Mouse (Mus musculus): ENCODE data around the gene Wdr74. TPM values are rescaled to one million over a fixed set of nuclear protein-coding genes. Genes with fewer than 3 reads are reported as not detected.

The Wdr74 gene
- polyA plus RNA-seq, 1 experiment from 2014 or later = 97.4 TPM

DNA sequence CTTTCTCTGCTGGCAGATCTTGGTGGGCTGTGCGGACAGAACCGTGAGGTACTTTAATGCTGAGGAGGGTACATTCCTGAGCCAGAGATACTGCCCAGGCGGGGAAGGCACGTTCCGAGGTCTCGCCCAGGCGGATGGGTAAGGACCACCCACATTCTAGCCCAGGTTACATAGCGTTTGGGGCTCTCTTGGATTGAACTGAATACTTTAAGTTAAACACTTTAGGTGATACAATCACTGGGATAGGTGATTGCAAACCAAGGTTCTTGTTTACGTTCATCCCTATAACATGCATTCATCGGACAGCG, 487 bp downstream of the Wdr74 start:
- no peaks in the 10 kb centered on the region for H3K9me3 ChIP-seq
- peak overlapping the region; percentile 57 for H3K4me3 ChIP-seq
- peak overlapping the region; percentile 81 for H3K4me2 ChIP-seq (replicated peaks)
- peaks cover 33% of the 10 kb centered on the region for H3K36me3 ChIP-seq
- H3K9ac ChIP-seq (replicated peaks) = peak overlapping the region; percentile 64
- ATAC-seq (replicated peaks) = no peak
- H3K27ac ChIP-seq (replicated peaks) = peak overlapping the region; percentile 83
- peaks cover 26% of the 10 kb centered on the region for H3K4me1 ChIP-seq
- WGBS = 3% methylated on average over 11 of the region's 11 CpGs
- H3K27me3 ChIP-seq = no peaks in the 10 kb centered on the region

DNA sequence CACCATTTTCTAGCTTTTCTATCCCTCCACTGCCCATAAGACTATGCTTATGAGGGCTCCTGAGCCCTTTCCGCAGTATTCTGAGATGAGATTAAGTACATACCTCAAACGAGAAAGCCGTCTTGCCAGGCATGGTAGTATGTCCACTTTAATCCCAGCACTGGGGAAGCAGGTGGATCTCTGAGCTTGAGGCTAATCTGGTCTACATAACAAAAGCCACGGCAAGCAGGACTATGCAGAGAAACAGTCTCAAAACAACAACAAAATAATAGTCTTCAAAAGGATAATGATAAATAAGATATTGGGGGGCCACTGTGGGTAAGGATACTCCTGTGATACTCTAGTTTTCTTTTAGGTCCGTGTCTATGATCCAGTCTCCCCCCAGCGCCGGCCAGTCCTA, 3.3 kb downstream of the Wdr74 start:
- Histone ChIP-seq H3K9me3 (no peaks in the 10 kb centered on the region), H3K27ac (replicated peaks) (no peak overlapping the region), H3K4me3 (no peak overlapping the region), H3K9ac (replicated peaks) (no peak overlapping the region), H3K27me3 (no peaks in the 10 kb centered on the region), H3K4me1 (peaks cover 45% of the 10 kb centered on the region), H3K4me2 (replicated peaks) (no peak overlapping the region), H3K36me3 (peaks cover 40% of the 10 kb centered on the region)
- 92% methylated on average over 7 of the region's 7 CpGs for WGBS
- ATAC-seq (replicated peaks) = no peak

DNA sequence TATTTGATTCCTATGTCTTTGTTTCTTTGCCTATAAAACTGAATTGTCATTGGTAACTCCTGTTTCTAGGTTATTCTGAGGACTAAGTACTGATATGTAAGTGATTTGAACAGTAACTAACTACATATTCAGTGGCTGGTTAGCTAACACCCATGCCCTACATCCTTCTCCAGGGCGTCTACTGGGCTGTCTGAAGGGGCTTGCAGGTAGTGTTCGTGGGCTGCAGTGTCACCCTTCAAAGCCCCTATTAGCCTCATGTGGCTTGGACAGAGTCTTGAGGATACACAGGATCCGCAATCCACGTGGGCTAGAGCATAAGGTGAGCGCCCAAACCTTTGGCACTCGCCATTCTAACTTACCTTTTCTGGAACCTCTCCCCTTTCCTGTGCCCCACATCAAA, 4.0 kb downstream of the Wdr74 start:
- Histone ChIP-seq H3K4me3 (no peak overlapping the region), H3K36me3 (peaks cover 47% of the 10 kb centered on the region), H3K27me3 (no peaks in the 10 kb centered on the region), H3K4me2 (replicated peaks) (no peak overlapping the region), H3K4me1 (peaks cover 45% of the 10 kb centered on the region), H3K9me3 (no peaks in the 10 kb centered on the region), H3K27ac (replicated peaks) (no peak overlapping the region), H3K9ac (replicated peaks) (no peak overlapping the region)
- 92% methylated on average over 6 of the region's 6 CpGs for WGBS
- ATAC-seq (replicated peaks) = no peak

DNA sequence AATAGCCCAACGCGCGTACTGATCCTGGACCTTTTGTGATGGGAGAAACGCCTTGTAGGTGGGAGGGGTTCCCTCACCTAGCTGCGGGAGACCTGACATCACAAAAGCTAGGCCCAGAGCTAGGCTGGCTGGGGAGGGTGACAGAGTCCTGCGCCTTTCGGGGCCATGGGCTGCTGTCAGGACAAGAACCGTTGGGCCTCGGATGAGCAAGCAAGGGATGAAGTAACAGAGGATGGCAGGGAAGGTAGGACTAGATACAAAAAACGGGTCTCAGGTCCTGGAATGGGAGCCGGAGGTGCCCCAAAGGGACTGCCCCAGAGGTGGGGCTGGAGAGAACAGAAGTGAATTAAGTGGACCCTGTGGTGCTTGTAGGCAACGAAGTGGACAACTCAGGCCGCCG, 5.0 kb downstream of the Wdr74 start, which contains the start of gene 1700092M07Rik:
TSS of gene 1700092M07Rik (plus strand) at position 116 of the 400 bp plus-strand sequence.
- WGBS = 63% methylated on average over 14 of the region's 14 CpGs
- H3K4me3 ChIP-seq = peak within 1 kb of the TSS; percentile 82
- H3K9me3 ChIP-seq = no peaks in the 10 kb centered on the region
- no peaks in the 10 kb centered on the region for H3K27me3 ChIP-seq
- H3K36me3 ChIP-seq = peaks cover 57% of the 10 kb centered on the region
- peak within 1 kb of the TSS; percentile 96 for H3K27ac ChIP-seq (replicated peaks)
- peak within 1 kb of the TSS; percentile 57 for H3K9ac ChIP-seq (replicated peaks)
- ATAC-seq (replicated peaks) = no peak; the same call in 1 of the 2 replicates
- peak within 1 kb of the TSS; percentile 98 for H3K4me2 ChIP-seq (replicated peaks)
- H3K4me1 ChIP-seq = peaks cover 40% of the 10 kb centered on the region

DNA sequence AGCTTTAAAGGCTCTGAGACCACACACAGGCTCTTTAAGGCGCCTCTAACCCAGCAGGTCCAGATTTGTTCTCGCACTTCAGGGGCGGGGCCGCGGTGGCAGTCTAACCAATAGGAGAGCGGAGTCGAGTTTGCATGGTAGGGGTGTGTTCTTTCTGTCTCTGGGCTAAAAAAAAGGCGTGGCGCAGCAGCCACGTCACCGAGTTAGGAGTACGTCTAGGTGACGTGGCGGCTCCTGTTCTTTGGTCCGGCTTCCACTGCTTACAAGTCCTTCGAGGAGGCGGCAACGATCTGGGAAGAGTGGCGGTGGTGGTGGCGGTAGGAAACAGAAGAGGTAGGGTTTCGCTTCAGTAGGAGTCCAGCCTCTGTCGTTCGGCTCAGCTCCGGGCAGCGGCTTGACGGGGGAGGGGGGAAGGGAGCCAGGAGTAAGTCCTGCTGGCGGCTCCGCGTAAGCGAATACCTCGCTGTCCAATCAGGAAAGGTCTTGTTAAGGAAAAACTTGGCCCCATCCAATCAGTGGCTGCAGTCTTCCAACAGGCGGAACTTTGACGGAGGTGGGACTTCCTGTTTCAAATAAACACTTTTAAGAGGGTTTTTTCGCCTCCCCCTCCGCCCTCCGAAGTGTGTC, 5.7 kb downstream of the Wdr74 start, which contains the start of gene Stx5a:
TSS of gene Stx5a (plus strand) at position 171 of the 627 bp plus-strand sequence.
- H3K36me3 ChIP-seq = peaks cover 64% of the 10 kb centered on the region

DNA sequence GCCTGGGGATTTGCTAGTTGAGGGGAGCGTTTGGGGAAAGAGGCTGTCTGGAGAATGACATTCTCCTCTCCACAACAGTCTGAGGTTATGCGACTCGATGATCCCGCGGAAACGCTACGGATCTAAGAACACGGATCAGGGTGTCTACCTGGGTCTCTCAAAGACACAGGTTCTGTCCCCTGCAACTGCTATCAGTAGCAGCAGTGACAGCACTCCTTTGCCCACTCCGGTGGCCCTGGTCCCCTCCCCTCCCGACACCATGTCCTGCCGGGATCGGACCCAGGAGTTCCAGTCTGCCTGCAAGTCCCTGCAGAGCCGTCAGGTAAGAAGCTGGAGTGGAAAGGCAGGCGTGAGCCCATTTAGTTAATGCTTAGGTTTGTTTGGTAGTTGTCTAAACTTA, 6.5 kb downstream of the Wdr74 start:
- 28% methylated on average over 14 of the region's 14 CpGs for WGBS
- Histone ChIP-seq H3K36me3 (peaks cover 72% of the 10 kb centered on the region), H3K27ac (replicated peaks) (peak overlapping the region; percentile 96)

More for the DNA sequence above, 5.7 kb downstream of the Wdr74 start, which contains the start of gene Stx5a:
- Histone ChIP-seq H3K9me3 (no peaks in the 10 kb centered on the region), H3K9ac (replicated peaks) (peak within 1 kb of the TSS; percentile 85), H3K4me2 (replicated peaks) (peak within 1 kb of the TSS; percentile 98), H3K4me1 (peaks cover 36% of the 10 kb centered on the region), H3K27ac (replicated peaks) (peak within 1 kb of the TSS; percentile 96), H3K4me3 (peak within 1 kb of the TSS; percentile 82), H3K27me3 (no peaks in the 10 kb centered on the region)
- ATAC-seq (replicated peaks) = peak; percentile 98
- under 1% methylated on average over 36 of the region's 36 CpGs for WGBS

DNA sequence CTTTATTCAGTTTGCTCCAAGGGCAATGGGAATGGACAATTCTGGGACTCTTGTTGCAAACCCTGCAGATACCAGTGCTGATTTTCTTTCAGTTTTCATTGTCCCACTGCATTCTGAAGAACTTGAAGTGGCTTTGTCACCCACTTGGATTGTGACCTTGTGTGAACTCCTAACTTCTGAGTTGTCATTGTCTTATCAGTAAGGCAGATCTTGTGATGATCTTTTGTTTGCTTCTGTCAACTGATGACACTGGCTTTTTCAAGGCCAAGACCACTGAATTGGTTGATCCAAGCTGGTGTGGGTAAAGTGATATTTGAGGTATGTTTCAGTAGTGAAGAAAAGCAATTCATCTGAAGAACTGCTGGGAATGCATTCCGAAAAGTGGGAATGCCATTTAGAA, 9.8 kb downstream of the Wdr74 start:
- no peaks in the 10 kb centered on the region for H3K27me3 ChIP-seq
- peaks cover 76% of the 10 kb centered on the region for H3K36me3 ChIP-seq
- H3K27ac ChIP-seq (replicated peaks) = no peak overlapping the region
- no peak overlapping the region for H3K4me3 ChIP-seq
- no peaks in the 10 kb centered on the region for H3K9me3 ChIP-seq
- H3K4me1 ChIP-seq = peaks cover 26% of the 10 kb centered on the region
- no peak overlapping the region for H3K9ac ChIP-seq (replicated peaks)
- 94% methylated on average over 1 of the region's 1 CpGs for WGBS
- H3K4me2 ChIP-seq (replicated peaks) = no peak overlapping the region
- no peak for ATAC-seq (replicated peaks)

More for the DNA sequence above, 6.5 kb downstream of the Wdr74 start:
- H3K4me3 ChIP-seq = peak overlapping the region; percentile 82
- peak overlapping the region; percentile 98 for H3K4me2 ChIP-seq (replicated peaks)
- no peaks in the 10 kb centered on the region for H3K9me3 ChIP-seq
- no peak for ATAC-seq (replicated peaks)
- H3K9ac ChIP-seq (replicated peaks) = peak overlapping the region; percentile 85
- H3K4me1 ChIP-seq = peaks cover 28% of the 10 kb centered on the region
- no peaks in the 10 kb centered on the region for H3K27me3 ChIP-seq

DNA sequence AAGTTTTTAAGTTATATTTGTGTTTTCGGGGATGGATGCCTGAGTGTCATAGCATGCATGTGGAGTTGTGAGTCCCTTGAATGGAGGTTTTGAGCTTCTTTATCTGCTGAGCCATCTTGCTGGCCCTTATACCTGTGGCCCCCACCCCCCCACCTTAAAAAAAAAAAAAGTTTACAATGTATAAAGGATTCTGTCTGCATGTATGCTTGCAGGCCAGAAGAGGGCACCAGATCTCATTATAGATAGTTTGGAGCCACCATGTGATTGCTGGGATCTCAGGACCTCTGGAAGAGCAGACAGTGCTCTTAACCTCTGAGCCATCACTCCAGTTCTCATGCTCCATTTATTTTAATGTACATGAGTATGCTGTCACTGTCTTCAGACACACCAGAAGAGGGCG, 11.7 kb downstream of the Wdr74 start:
- Histone ChIP-seq H3K9me3 (no peaks in the 10 kb centered on the region), H3K27me3 (no peaks in the 10 kb centered on the region), H3K4me3 (no peak overlapping the region), H3K9ac (replicated peaks) (no peak overlapping the region), H3K4me2 (replicated peaks) (no peak overlapping the region), H3K36me3 (peaks cover 89% of the 10 kb centered on the region), H3K4me1 (peaks cover 14% of the 10 kb centered on the region), H3K27ac (replicated peaks) (no peak overlapping the region)
- no peak for ATAC-seq (replicated peaks)
- 73% methylated on average over 2 of the region's 2 CpGs for WGBS

DNA sequence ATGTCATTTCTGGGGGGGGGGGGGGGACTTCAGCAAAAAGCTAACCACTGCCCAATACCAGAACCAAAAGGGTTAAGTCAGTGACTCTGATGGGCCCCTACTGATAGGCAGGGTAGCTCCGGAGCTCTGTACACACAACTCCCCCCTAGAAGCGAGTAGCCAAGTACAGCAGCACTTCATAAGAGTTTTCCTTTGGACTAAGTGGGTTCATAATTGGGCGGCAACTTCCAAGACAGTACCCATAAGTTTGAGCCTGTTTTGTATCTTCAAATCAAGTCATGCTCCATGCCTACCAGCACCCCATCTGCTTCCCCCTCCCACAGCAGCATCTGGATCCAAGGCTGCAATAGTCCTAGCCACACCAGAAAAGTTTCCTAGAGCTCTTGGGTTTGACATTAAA, 20.0 kb downstream of the Wdr74 start:
- no peak for ATAC-seq (replicated peaks)
- H3K36me3 ChIP-seq = peaks cover 38% of the 10 kb centered on the region
- peaks cover 28% of the 10 kb centered on the region for H3K4me1 ChIP-seq
- H3K27ac ChIP-seq (replicated peaks) = no peak overlapping the region
- H3K4me3 ChIP-seq = peak overlapping the region; percentile 74; the same call in 1 of the 2 replicates
- 82% methylated on average over 3 of the region's 3 CpGs for WGBS
- H3K27me3 ChIP-seq = no peaks in the 10 kb centered on the region
- H3K4me2 ChIP-seq (replicated peaks) = peak overlapping the region; percentile 56; the same call in 1 of the 2 replicates
- no peak overlapping the region for H3K9ac ChIP-seq (replicated peaks)
- H3K9me3 ChIP-seq = no peaks in the 10 kb centered on the region

DNA sequence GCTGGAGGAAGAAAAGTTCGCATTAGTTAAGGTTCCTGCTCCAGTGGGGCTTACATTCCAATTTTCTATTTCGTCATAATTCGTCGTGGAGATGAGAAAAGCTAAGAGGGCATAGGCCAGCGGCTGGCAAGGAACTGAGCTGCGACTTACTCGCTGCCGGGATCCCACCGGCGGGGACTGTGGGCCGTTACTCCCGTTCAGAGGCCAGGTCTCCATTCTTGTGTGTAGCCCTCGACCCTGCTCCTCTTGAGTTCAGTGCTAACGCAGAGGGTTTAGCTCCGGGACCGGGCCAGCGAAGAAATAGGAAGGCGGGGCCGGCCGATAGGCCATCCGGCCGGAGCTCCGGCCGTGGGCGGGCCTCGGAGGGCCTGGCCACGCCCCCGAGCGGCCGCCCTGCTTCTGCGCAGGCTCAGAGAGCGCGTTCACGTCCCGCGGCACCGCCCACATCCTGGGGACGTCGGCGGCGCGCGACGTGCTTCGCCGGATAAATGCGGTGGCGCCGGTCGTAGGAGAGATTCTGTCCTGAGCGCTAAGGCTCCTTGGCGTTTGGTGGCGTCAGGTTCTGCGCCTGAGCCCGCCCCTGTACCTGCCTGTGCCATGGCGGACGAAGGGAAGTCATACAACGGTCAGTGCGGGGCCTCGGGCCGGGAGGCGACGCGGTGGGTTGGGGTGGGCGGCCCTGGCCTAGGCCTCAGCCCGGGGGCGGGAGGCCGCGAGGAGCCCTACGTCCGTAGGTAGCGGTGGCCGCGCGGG, 21.2 kb downstream of the Wdr74 start, which contains the start of gene Nxf1:
TSS of gene Nxf1 (plus strand) at position 439 of the 753 bp plus-strand sequence.
- Histone ChIP-seq H3K4me1 (peaks cover 28% of the 10 kb centered on the region), H3K27me3 (no peaks in the 10 kb centered on the region), H3K36me3 (peaks cover 28% of the 10 kb centered on the region), H3K9ac (replicated peaks) (peak within 1 kb of the TSS; percentile 85), H3K4me3 (peak within 1 kb of the TSS; percentile 74), H3K4me2 (replicated peaks) (peak within 1 kb of the TSS; percentile 56), H3K27ac (replicated peaks) (peak within 1 kb of the TSS; percentile 82), H3K9me3 (no peaks in the 10 kb centered on the region)
- ATAC-seq (replicated peaks) = peak; percentile 94
- under 1% methylated on average over 75 of the region's 75 CpGs for WGBS

DNA sequence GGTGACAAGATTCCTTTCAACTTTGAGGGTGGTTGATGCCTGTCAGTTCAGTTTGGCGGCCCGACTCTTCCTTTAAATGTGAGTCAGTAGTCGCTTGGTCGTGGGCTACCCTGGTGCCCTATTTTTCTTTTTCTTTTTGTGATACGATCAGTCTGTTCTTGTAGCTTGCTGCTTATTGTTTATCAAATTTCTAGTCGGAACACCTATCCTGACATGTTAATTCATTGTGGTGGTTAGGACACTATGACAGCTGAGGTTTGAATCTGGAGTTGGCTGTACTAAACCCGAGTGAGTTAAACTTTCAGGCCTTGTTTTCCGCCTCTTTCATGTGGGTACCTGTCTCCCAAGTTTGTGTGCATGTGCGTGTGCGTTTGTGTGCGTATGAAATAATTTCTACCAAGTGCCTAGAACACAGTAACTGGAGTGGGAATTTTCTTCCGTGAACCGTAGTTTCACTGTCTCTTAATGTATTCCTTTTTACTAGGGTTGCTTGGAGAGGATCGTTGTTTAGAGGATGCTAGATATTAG, 21.9 kb downstream of the Wdr74 start:
- Histone ChIP-seq H3K4me3 (peak overlapping the region; percentile 74), H3K9ac (replicated peaks) (peak overlapping the region; percentile 85), H3K4me1 (peaks cover 28% of the 10 kb centered on the region), H3K36me3 (peaks cover 25% of the 10 kb centered on the region), H3K9me3 (no peaks in the 10 kb centered on the region), H3K4me2 (replicated peaks) (peak overlapping the region; percentile 55), H3K27me3 (no peaks in the 10 kb centered on the region), H3K27ac (replicated peaks) (peak overlapping the region; percentile 82; the same call in 1 of the 2 replicates)
- WGBS = 4% methylated on average over 14 of the region's 14 CpGs
- no peak for ATAC-seq (replicated peaks)

DNA sequence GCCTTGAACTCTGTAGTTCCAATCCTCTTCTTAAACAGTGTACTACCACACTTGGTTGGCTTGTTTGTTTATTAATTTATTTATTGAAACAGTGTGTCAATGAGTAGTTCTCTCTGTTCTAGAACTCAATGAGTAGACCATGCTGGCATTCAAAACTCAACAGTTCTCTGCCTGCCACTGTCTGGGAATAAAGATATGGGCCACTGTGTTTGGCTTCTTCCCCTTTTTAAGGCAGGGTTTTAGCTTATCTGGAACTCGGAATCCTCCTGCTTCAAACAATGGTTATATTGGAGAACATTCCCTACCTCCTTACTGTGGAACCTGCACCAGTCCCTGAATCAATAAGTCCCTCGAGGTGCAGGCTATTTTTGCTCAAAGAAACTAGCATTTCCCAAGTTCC, 23.3 kb downstream of the Wdr74 start:
- no peak overlapping the region for H3K4me3 ChIP-seq
- ATAC-seq (replicated peaks) = no peak

More for the DNA sequence above, 23.3 kb downstream of the Wdr74 start:
- H3K36me3 ChIP-seq = peaks cover 27% of the 10 kb centered on the region
- no peak overlapping the region for H3K9ac ChIP-seq (replicated peaks)
- no peak overlapping the region for H3K4me2 ChIP-seq (replicated peaks)
- no peaks in the 10 kb centered on the region for H3K27me3 ChIP-seq
- H3K27ac ChIP-seq (replicated peaks) = no peak overlapping the region
- H3K9me3 ChIP-seq = no peaks in the 10 kb centered on the region
- WGBS = 93% methylated on average over 2 of the region's 2 CpGs
- peaks cover 28% of the 10 kb centered on the region for H3K4me1 ChIP-seq
